Mouse (Mus musculus) heart, embryonic 16.5 days (tissue): ENCODE measurements at regions not wholly inside any gene's neighbourhood (a gene's known extent, or its start where the extent isn't known, plus 50 kb on each side); places are given as distances from the start of the nearest gene placed in this dataset.

Experiments
- ATAC-seq: fragments of 200-750 bp; cut with Nextera tagmentation; replicated peaks from 2 replicates; pipeline ENCODE4 v1.8.0; 2017; ENCODE audit warnings: moderate number of reproducible peaks; ENCODE audit not compliant: insufficient read depth, low FRiP score; ENCODE audit errors: extremely low read depth
- H3K27ac ChIP-seq: fragments of 300-500 bp; sonication (generic); 2 replicates; pipeline ENCODE4 v1.5.1; 2014; ENCODE audit warnings: mild to moderate bottlenecking, low read length, control low read depth, moderate library complexity
- H3K27me3 ChIP-seq: fragments of 300-500 bp; sonication (generic); 2 replicates; pipeline ENCODE4 v1.6.1; 2014; ENCODE audit warnings: low read length, mixed read lengths; ENCODE audit not compliant: control insufficient read depth, insufficient read depth
- H3K36me3 ChIP-seq: fragments of 300-500 bp; sonication (generic); 2 replicates; pipeline ENCODE4 v1.6.1; 2014; ENCODE audit not compliant: control insufficient read depth, insufficient read depth
- H3K4me1 ChIP-seq: fragments of 300-500 bp; sonication (generic); 2 replicates; pipeline ENCODE4 v1.6.1; 2014; ENCODE audit warnings: low read length, mixed read lengths; ENCODE audit not compliant: control insufficient read depth, insufficient read depth
- H3K4me2 ChIP-seq: fragments of 300-500 bp; sonication (generic); 2 replicates; pipeline ENCODE4 v1.6.1; 2014; ENCODE audit warnings: low read depth, mild to moderate bottlenecking, control low read depth, low read length
- H3K4me3 ChIP-seq: fragments of 300-500 bp; sonication (generic); 2 replicates; pipeline ENCODE4 v1.5.1; 2014; ENCODE audit warnings: mild to moderate bottlenecking, control low read depth, low read length
- H3K9ac ChIP-seq: fragments of 300-500 bp; sonication (generic); 2 replicates; pipeline ENCODE4 v1.6.1; 2014; ENCODE audit warnings: low read length, control low read depth
- H3K9me3 ChIP-seq: fragments of 300-500 bp; sonication (generic); replicated peaks from 2 replicates; pipeline ENCODE4 v1.6.1; 2016; ENCODE audit warnings: low read length; ENCODE audit not compliant: control insufficient read depth
- WGBS: fragments of 180-500 bp; shearing (Covaris S2); extraction: QIAGEN DNeasy Blood & Tissue Kit; methylation state at CpG from one replicate; pipeline ENCODE4 v1.1.7; 2014; 5-methylcytosine and 5-hydroxymethylcytosine counted together

GRCm38 (mm10) chr6:120581748-120582147 lies 50.6 kb upstream of the Hdhd5 start:
- no peak overlapping the region for H3K27ac ChIP-seq
- no peak overlapping the region for H3K9ac ChIP-seq
- WGBS, result 88% methylated on average over 2 of the region's 2 CpGs
- no peak overlapping the region for H3K4me3 ChIP-seq
- H3K4me1 ChIP-seq, result peaks cover 13% of the 10 kb centered on the region
- no peak overlapping the region for H3K4me2 ChIP-seq
- no peaks in the 10 kb centered on the region for H3K9me3 ChIP-seq
- ATAC-seq, result no peak
- H3K27me3 ChIP-seq, result 0 out of 2 replicates have a peak, but pooled peaks cover 4% of the 10 kb centered on the region
- no peaks in the 10 kb centered on the region for H3K36me3 ChIP-seq
